In genomic region chr6:114920523-114921445, GRCm38 (mm10) we compare ENCODE assay signal across 8 mouse cellular contexts. TPM values are rescaled to one million over a fixed set of nuclear protein-coding genes. Genes with fewer than 3 reads are reported as not detected.
A peak's percentile ranks its signal among the peaks of the same experiment; 100 is the strongest.
DNase-seq lines count a peak whose midpoint lies in the region; ATAC-seq and TF ChIP-seq lines count a peak whose summit lies in the region.

No protein-coding gene starts in this region.

- no peaks in the 10 kb centered on the region for H3K27me3 ChIP-seq in G1E (ENCODE audit: insufficient read depth, low read length)
- no peaks in the 10 kb centered on the region for H3K27me3 ChIP-seq in small intestine, adult 2 months (ENCODE audit: control insufficient read depth, insufficient read depth, low read length)

- no peak for TF ChIP-seq CTCF in G1E (IDR thresholded peaks at IDR 0.05; ENCODE audit: low read depth, low read length)
- TF ChIP-seq CTCF in small intestine, adult 2 months (IDR thresholded peaks at IDR 0.05; ENCODE audit: extremely low read depth, insufficient read length, insufficient replicate concordance, low read depth, low read length) = no peak

- peaks cover 48% of the 10 kb centered on the region for H3K4me1 ChIP-seq in G1E (ENCODE audit: insufficient read depth, low read depth, low read length)
- H3K4me1 ChIP-seq in small intestine, adult 2 months (ENCODE audit: control insufficient read depth, insufficient read depth, insufficient read length, low read length) = peaks cover 33% of the 10 kb centered on the region

- H3K9me3 ChIP-seq in G1E (replicated peaks) = no peaks in the 10 kb centered on the region

- TF ChIP-seq POLR2A in small intestine, adult 2 months (IDR thresholded peaks at IDR 0.05; ENCODE audit: low read depth, low read length) = peak; percentile 20; the same call in 1 of the 2 replicates

- peak overlapping the region; percentile 76 for H3K27ac ChIP-seq in small intestine, adult 2 months (ENCODE audit: insufficient read depth, low read depth, low read length)

- H3K36me3 ChIP-seq in G1E (replicated peaks) = peaks cover 31% of the 10 kb centered on the region
- no peaks in the 10 kb centered on the region for H3K36me3 ChIP-seq in small intestine, adult 2 months (ENCODE audit: control insufficient read depth, insufficient read depth, low read length)

- peak; percentile 35 for DNase-seq in G1E (ENCODE audit: low spot score)
- peak; percentile 70 to 78 for DNase-seq in heart, adult 9 months (ENCODE audit: low spot score in 2 of 2)
- peak; percentile 56 for DNase-seq in kidney, adult 9 months
- DNase-seq in lung, postnatal 10 days = peak; percentile 71
- DNase-seq in cerebellum, adult 8-10 months = no peak
- DNase-seq in left cerebral cortex, adult 9 months (ENCODE audit: low spot score in 2 of 2) = no peak

- ATAC-seq in G1E (ENCODE audit: extremely low read depth, insufficient number of reproducible peaks, low FRiP score, poor library complexity, severe bottlenecking) = no peak
- peak; percentile 33 for ATAC-seq in common myeloid progenitor, adult 5-6 weeks (replicated peaks; ENCODE audit: low read depth, poor library complexity, severe bottlenecking)

- WGBS in small intestine, adult 2 months = 8% methylated on average over 17 of the region's 17 CpGs

- H3K4me3 ChIP-seq in G1E (ENCODE audit: low read depth, low read length) = peak overlapping the region; percentile 73
- peak overlapping the region; percentile 70 for H3K4me3 ChIP-seq in small intestine, adult 2 months (ENCODE audit: low read depth, low read length)

RNA-seq across cellular contexts. Expression of gene Vgll4, which starts 49.0 kb away (rescaled TPM):
- total RNA-seq in G1E (2014; fragmentation: Nextera tagmentation) (22.9 and 33.3 TPM in 2 replicates), G1E (2017) (34.6 and 35.0 TPM in 2 replicates)
- polyA plus RNA-seq in G1E (2012) = 39.4 and 40.7 TPM in 2 replicates
- 39.9 and 40.6 TPM in 2 replicates for total RNA-seq in common myeloid progenitor, adult 5-6 weeks (2017)
- polyA plus RNA-seq in small intestine, adult 2 months (2012; rRNA removed) = 35.8 and 48.1 TPM in 2 replicates

Comparison
In these comparisons a context has a peak if more than half of its experiments do, and no peak if none do; other contexts are left out.
1. DNase-seq: peak in G1E (single experiment), heart, adult 9 months (2 of 2), kidney, adult 9 months (single experiment) and lung, postnatal 10 days (single experiment); none in cerebellum, adult 8-10 months (single experiment) and left cerebral cortex, adult 9 months (0 of 2).